Mouse (Mus musculus): ENCODE measurements around the gene Rbbp9.

GRCm38 (mm10) chr2:144525856-144526255 lies 24.8 kb downstream of the Rbbp9 start:
- TF ChIP-seq CTCF (IDR thresholded peaks at IDR 0.05; ENCODE audit: control insufficient read depth, insufficient read depth, insufficient read length) = no peak
- TF ChIP-seq CEBPB (IDR thresholded peaks at IDR 0.05; ENCODE audit: low read depth) = no peak
- TF ChIP-seq MYOG (IDR thresholded peaks at IDR 0.05; ENCODE audit: control insufficient read depth, extremely low read depth, insufficient read length) = no peak

Data from C2C12 (cell line).